Mouse (Mus musculus) monocyte, adult 2 months (primary cell): ENCODE measurements around the gene Tapt1.

ENCODE experiments used
- DNase-seq, 2 experiments: peaks; one replicate each; pipeline ENCODE4 v3.0.0; 2022; ENCODE audit warnings: low spot score in 2 of 2, low read depth in 1 of 2

The Tapt1 gene

GRCm38 (mm10) chr5:44234606-44235005 is 8.2 kb upstream of the Tapt1 start:
- DNase-seq: no peak

GRCm38 (mm10) chr5:44233933-44234332 is 7.5 kb upstream of the Tapt1 start:
- DNase-seq: no peak

- no peak for DNase-seq
Measured at GRCm38 (mm10) chr5:44228756-44229155, 2.3 kb upstream of the Tapt1 start.

GRCm38 (mm10) chr5:44228323-44228722 is 1.9 kb upstream of the Tapt1 start:
- no peak for DNase-seq

- no peak for DNase-seq
Measured at GRCm38 (mm10) chr5:44227462-44227840, 1.0 kb upstream of the Tapt1 start.

- peak in 1 of 2 experiments; percentile 1 for DNase-seq
Measured at GRCm38 (mm10) chr5:44225911-44226520, 410 bp downstream of the Tapt1 start.

GRCm38 (mm10) chr5:44224916-44225600 is 1.4 kb downstream of the Tapt1 start:
- DNase-seq: no peak

- DNase-seq: peak in 1 of 2 experiments; percentile 6
Measured at GRCm38 (mm10) chr5:44224251-44224650, 2.2 kb downstream of the Tapt1 start.

GRCm38 (mm10) chr5:44223341-44223881 is 3.0 kb downstream of the Tapt1 start:
- DNase-seq: peak in 1 of 2 experiments; percentile 7

GRCm38 (mm10) chr5:44220430-44220829 is 6.0 kb downstream of the Tapt1 start:
- no peak for DNase-seq

GRCm38 (mm10) chr5:44219871-44220270 is 6.6 kb downstream of the Tapt1 start:
- no peak for DNase-seq

- DNase-seq: no peak
Measured at GRCm38 (mm10) chr5:44218483-44218882, 7.9 kb downstream of the Tapt1 start.

GRCm38 (mm10) chr5:44217685-44218041 is 8.8 kb downstream of the Tapt1 start:
- no peak for DNase-seq

- DNase-seq: no peak
Measured at GRCm38 (mm10) chr5:44217041-44217684, 9.3 kb downstream of the Tapt1 start.

- no peak for DNase-seq
Measured at GRCm38 (mm10) chr5:44215118-44215517, 11.3 kb downstream of the Tapt1 start.

- no peak for DNase-seq
Measured at GRCm38 (mm10) chr5:44214025-44214424, 12.4 kb downstream of the Tapt1 start.

GRCm38 (mm10) chr5:44213391-44213790 is 13.0 kb downstream of the Tapt1 start:
- DNase-seq: no peak

GRCm38 (mm10) chr5:44211818-44212465 is 14.5 kb downstream of the Tapt1 start:
- DNase-seq: peak in 1 of 2 experiments; percentile 1

- DNase-seq: no peak
Measured at GRCm38 (mm10) chr5:44207286-44207685, 19.1 kb downstream of the Tapt1 start.

GRCm38 (mm10) chr5:44206651-44207050 is 19.8 kb downstream of the Tapt1 start:
- no peak for DNase-seq

GRCm38 (mm10) chr5:44203410-44203809 is 23.0 kb downstream of the Tapt1 start:
- DNase-seq: no peak

GRCm38 (mm10) chr5:44201665-44202064 is 24.8 kb downstream of the Tapt1 start:
- no peak for DNase-seq
